Mouse (Mus musculus): ENCODE measurements around the gene Poc1a. TPM values are rescaled to one million over a fixed set of nuclear protein-coding genes. Genes with fewer than 3 reads are reported as not detected.

The Poc1a gene
- total RNA-seq, 2 experiments from 2014 or later, result 18.6 to 19.6 TPM

GRCm38 (mm10) chr9:106372431-106373412 is 91.9 kb downstream of the Poc1a start:
- TF ChIP-seq CTCF (IDR thresholded peaks at IDR 0.05), result no peak
- peak overlapping the region; percentile 99 for H3K27ac ChIP-seq
- intact Hi-C loops (cut with DNase I), result loop anchor here (1.0 kb wide), 1 partner anchor 46 kb away; no protein-coding TSS in a partner anchor
- no peak for DNase-seq (ENCODE audit: extremely low spot score in 1 of 2, low spot score in 2 of 2)
- H3K4me3 ChIP-seq, result peak overlapping the region; percentile 84

- Histone ChIP-seq H3K4me3 (peak overlapping the region; percentile 84; the same call in 1 of the 2 replicates), H3K27ac (peak overlapping the region; percentile 99; the same call in 1 of the 2 replicates)
- TF ChIP-seq CTCF (IDR thresholded peaks at IDR 0.05), result no peak
- intact Hi-C loops (cut with DNase I), result no loop called here
- DNase-seq (ENCODE audit: extremely low spot score in 1 of 2, low spot score in 2 of 2), result no peak
Observed at GRCm38 (mm10) chr9:106373973-106374372, 93.1 kb downstream of the Poc1a start.

GRCm38 (mm10) chr9:106377247-106377646 is 96.4 kb downstream of the Poc1a start:
- no peak for DNase-seq (ENCODE audit: extremely low spot score in 1 of 2, low spot score in 2 of 2)
- Histone ChIP-seq H3K27ac (peak overlapping the region; percentile 78), H3K4me3 (no peak overlapping the region)
- TF ChIP-seq CTCF (IDR thresholded peaks at IDR 0.05), result no peak
- intact Hi-C loops (cut with DNase I), result no loop called here

GRCm38 (mm10) chr9:106378045-106378444 is 97.2 kb downstream of the Poc1a start:
- no peak for DNase-seq (ENCODE audit: extremely low spot score in 1 of 2, low spot score in 2 of 2)

GRCm38 (mm10) chr9:106378753-106379152 is 97.9 kb downstream of the Poc1a start:
- intact Hi-C loops (cut with DNase I), result no loop called here
- no peak overlapping the region for H3K4me3 ChIP-seq
- no peak overlapping the region for H3K27ac ChIP-seq
- no peak for DNase-seq (ENCODE audit: extremely low spot score in 1 of 2, low spot score in 2 of 2)
- TF ChIP-seq CTCF (IDR thresholded peaks at IDR 0.05), result no peak

More at GRCm38 (mm10) chr9:106378045-106378444, 97.2 kb downstream of the Poc1a start:
- H3K27ac ChIP-seq, result peak overlapping the region; percentile 78
- H3K4me3 ChIP-seq, result no peak overlapping the region
- TF ChIP-seq CTCF (IDR thresholded peaks at IDR 0.05), result no peak
- intact Hi-C loops (cut with DNase I), result no loop called here

GRCm38 (mm10) chr9:106386181-106386864 is 105.5 kb downstream of the Poc1a start:
- no peak; the same call in 1 of the 2 replicates for TF ChIP-seq CTCF (IDR thresholded peaks at IDR 0.05)
- no peak overlapping the region; the same call in 1 of the 2 replicates for H3K27ac ChIP-seq
- no peak for DNase-seq (ENCODE audit: extremely low spot score in 1 of 2, low spot score in 2 of 2)
- intact Hi-C loops (cut with DNase I), result no loop called here
- no peak overlapping the region for H3K4me3 ChIP-seq

- DNase-seq (ENCODE audit: extremely low spot score in 1 of 2, low spot score in 2 of 2), result no peak
Observed at GRCm38 (mm10) chr9:106392828-106393527, 112.1 kb downstream of the Poc1a start.

GRCm38 (mm10) chr9:106393548-106393947 is 112.7 kb downstream of the Poc1a start:
- no peak for TF ChIP-seq CTCF (IDR thresholded peaks at IDR 0.05)
- no peak overlapping the region for H3K27ac ChIP-seq
- DNase-seq (ENCODE audit: extremely low spot score in 1 of 2, low spot score in 2 of 2), result no peak
- H3K4me3 ChIP-seq, result no peak overlapping the region
- intact Hi-C loops (cut with DNase I), result no loop called here

More at GRCm38 (mm10) chr9:106392828-106393527, 112.1 kb downstream of the Poc1a start:
- TF ChIP-seq CTCF (IDR thresholded peaks at IDR 0.05), result no peak
- intact Hi-C loops (cut with DNase I), result no loop called here
- Histone ChIP-seq H3K27ac (no peak overlapping the region), H3K4me3 (no peak overlapping the region)

- Histone ChIP-seq H3K27ac (no peak overlapping the region), H3K4me3 (no peak overlapping the region)
- intact Hi-C loops (cut with DNase I), result no loop called here
- DNase-seq (ENCODE audit: extremely low spot score in 1 of 2, low spot score in 2 of 2), result no peak
- TF ChIP-seq CTCF (IDR thresholded peaks at IDR 0.05), result peak; percentile 61
Observed at GRCm38 (mm10) chr9:106394649-106395602, 114.1 kb downstream of the Poc1a start.

- TF ChIP-seq CTCF (IDR thresholded peaks at IDR 0.05), result no peak
- Histone ChIP-seq H3K4me3 (no peak overlapping the region), H3K27ac (no peak overlapping the region)
- intact Hi-C loops (cut with DNase I), result no loop called here
- DNase-seq (ENCODE audit: extremely low spot score in 1 of 2, low spot score in 2 of 2), result no peak
Observed at GRCm38 (mm10) chr9:106397733-106398132, 116.9 kb downstream of the Poc1a start.

All from left cerebral cortex, adult 2 months (tissue).